Mouse (Mus musculus) liver, adult 2 months (tissue): ENCODE data around the gene Psme1.

ENCODE experiments used
- CTCF ChIP-seq: fragments of 200-500 bp; IDR thresholded peaks from 2 replicates; pipeline ENCODE4 v1.5.1; 2011; ENCODE audit warnings: low read depth, low read length, control low read depth
- POLR2A ChIP-seq: fragments of 200-500 bp; IDR thresholded peaks from 2 replicates; pipeline ENCODE4 v1.6.1; 2011; ENCODE audit warnings: low read length, control low read depth; ENCODE audit not compliant: insufficient read depth; ENCODE audit errors: extremely low read depth

- TF ChIP-seq CTCF = no peak
- no peak for TF ChIP-seq POLR2A
These were observed 11.3 kb downstream of the Psme1 start for GRCm38 (mm10) chr14:55589271-55589670.
